Mouse (Mus musculus) testis, adult 2 months (tissue): ENCODE measurements around the gene Mpped2.

Experiments
- CTCF ChIP-seq: fragments of 200-500 bp; IDR thresholded peaks from 2 replicates; pipeline ENCODE4 v1.5.1; 2012; ENCODE audit warnings: low read depth, mild to moderate bottlenecking, inconsistent platforms, low read length, moderate library complexity; ENCODE audit not compliant: control insufficient read depth, insufficient read depth, insufficient replicate concordance
- POLR2A ChIP-seq: fragments of 200-500 bp; IDR thresholded peaks from 2 replicates; pipeline ENCODE4 v1.6.1; 2012; ENCODE audit warnings: low read depth, mild to moderate bottlenecking, inconsistent platforms, low read length, moderate library complexity; ENCODE audit not compliant: control insufficient read depth

DNA sequence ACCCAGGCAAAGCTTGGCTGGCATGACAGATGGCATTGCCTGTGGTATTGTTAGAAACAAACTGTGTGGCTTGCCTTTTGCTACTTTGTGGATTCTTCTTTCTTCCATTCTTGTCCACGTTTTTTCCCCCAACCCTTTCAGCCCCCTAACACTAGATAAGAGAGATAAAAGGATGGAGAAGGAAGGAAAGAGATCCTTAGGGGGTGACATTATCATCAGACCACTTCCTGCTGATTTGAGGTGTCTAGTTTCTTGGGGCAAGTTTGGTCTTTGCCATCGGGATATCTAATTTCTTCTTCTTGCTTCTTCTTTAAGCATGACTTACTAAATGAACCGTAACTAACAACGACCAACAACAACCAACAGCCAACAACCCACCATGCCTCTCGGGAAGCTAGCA lies 40.3 kb downstream of the Mpped2 start:
- no peak for TF ChIP-seq POLR2A
- TF ChIP-seq CTCF: no peak
